Mouse (Mus musculus) CD4-positive helper T cell, adult 2 months (primary cell): ENCODE measurements around the gene Tomm22.

Source experiments
- DNase-seq: peaks from one replicate; pipeline ENCODE4 v3.0.0-alpha.2; 2012; ENCODE audit warnings: low read depth, missing footprints, low spot score

Tomm22 gene

GRCm38 (mm10) chr15:79720796-79721195 lies 50.1 kb downstream of the Tomm22 start:
- DNase-seq = no peak
